Mouse (Mus musculus): ENCODE data around the gene Capza2.

Gene Capza2

GRCm38 (mm10) chr6:17635615-17636284, at the start of gene Capza2:
TSS of gene Capza2 (plus strand) at chr6:17636234.
- DNase-seq (ENCODE audit: low spot score in 2 of 2) = no peak

GRCm38 (mm10) chr6:17589049-17589952, 46.7 kb upstream of the Capza2 start:
- peak; percentile 41 to 76 for DNase-seq (ENCODE audit: low spot score in 2 of 2)

- no peak for DNase-seq (ENCODE audit: low spot score in 2 of 2)
Measured at GRCm38 (mm10) chr6:17589953-17590627, 45.9 kb upstream of the Capza2 start.

GRCm38 (mm10) chr6:17593971-17594370, 42.1 kb upstream of the Capza2 start:
- DNase-seq (ENCODE audit: low spot score in 2 of 2) = no peak

- no peak for DNase-seq (ENCODE audit: low spot score in 2 of 2)
Measured at GRCm38 (mm10) chr6:17595712-17596462, 40.1 kb upstream of the Capza2 start.

GRCm38 (mm10) chr6:17599373-17599772, 36.7 kb upstream of the Capza2 start:
- DNase-seq (ENCODE audit: low spot score in 2 of 2) = no peak

GRCm38 (mm10) chr6:17601526-17601925, 34.5 kb upstream of the Capza2 start:
- DNase-seq (ENCODE audit: low spot score in 2 of 2) = no peak

GRCm38 (mm10) chr6:17606915-17607314, 29.1 kb upstream of the Capza2 start:
- no peak for DNase-seq (ENCODE audit: low spot score in 2 of 2)

- DNase-seq (ENCODE audit: low spot score in 2 of 2) = no peak
Measured at GRCm38 (mm10) chr6:17611352-17612010, 24.6 kb upstream of the Capza2 start.

- DNase-seq (ENCODE audit: low spot score in 2 of 2) = no peak
Measured at GRCm38 (mm10) chr6:17612652-17613051, 23.4 kb upstream of the Capza2 start.

- no peak for DNase-seq (ENCODE audit: low spot score in 2 of 2)
Measured at GRCm38 (mm10) chr6:17620823-17621222, 15.2 kb upstream of the Capza2 start.

- DNase-seq (ENCODE audit: low spot score in 2 of 2) = no peak
Measured at GRCm38 (mm10) chr6:17621436-17621835, 14.6 kb upstream of the Capza2 start.

- peak in 1 of 2 experiments; percentile 40 for DNase-seq (ENCODE audit: low spot score in 2 of 2)
Measured at GRCm38 (mm10) chr6:17628701-17629455, 7.2 kb upstream of the Capza2 start.

GRCm38 (mm10) chr6:17629756-17630155, 6.3 kb upstream of the Capza2 start:
- no peak for DNase-seq (ENCODE audit: low spot score in 2 of 2)

- no peak for DNase-seq (ENCODE audit: low spot score in 2 of 2)
Measured at GRCm38 (mm10) chr6:17631611-17632010, 4.4 kb upstream of the Capza2 start.

GRCm38 (mm10) chr6:17633819-17634218, 2.2 kb upstream of the Capza2 start:
- DNase-seq (ENCODE audit: low spot score in 2 of 2) = no peak

- no peak for DNase-seq (ENCODE audit: low spot score in 2 of 2)
Measured at GRCm38 (mm10) chr6:17634992-17635391, 1.0 kb upstream of the Capza2 start.

- DNase-seq (ENCODE audit: low spot score in 2 of 2) = peak; percentile 93 to 95
Measured at GRCm38 (mm10) chr6:17636764-17637170, 733 bp downstream of the Capza2 start.

GRCm38 (mm10) chr6:17637205-17638203, 1.5 kb downstream of the Capza2 start:
- peak in 1 of 2 experiments; percentile 31 for DNase-seq (ENCODE audit: low spot score in 2 of 2)
